Mouse (Mus musculus) kidney, embryonic 15.5 days (tissue): ENCODE results near the gene Ugt1a9. TPM values are rescaled to one million over a fixed set of nuclear protein-coding genes. Genes with fewer than 3 reads are reported as not detected.
"Not testable (repeated sequence)": the region's sequence is repeated elsewhere in the genome, so short reads cannot be mapped to it uniquely, and the experiment has no call there.

Source experiments
- ATAC-seq: fragments of 200-750 bp; cut with Nextera tagmentation; replicated peaks from 2 replicates; pipeline ENCODE4 v1.8.0; 2017; ENCODE audit warnings: moderate TSS enrichment; ENCODE audit not compliant: low FRiP score
- H3K27ac ChIP-seq: fragments of 300-500 bp; sonication (generic); 2 replicates; pipeline ENCODE4 v1.5.1; 2015; ENCODE audit warnings: mild to moderate bottlenecking, inconsistent platforms
- H3K27me3 ChIP-seq: fragments of 300-500 bp; sonication (generic); 2 replicates; pipeline ENCODE4 v1.6.1; 2015; ENCODE audit warnings: inconsistent platforms
- H3K36me3 ChIP-seq: fragments of 300-500 bp; sonication (generic); 2 replicates; pipeline ENCODE4 v1.6.1; 2015; ENCODE audit warnings: inconsistent platforms
- H3K4me1 ChIP-seq: fragments of 300-500 bp; sonication (generic); 2 replicates; pipeline ENCODE4 v1.6.1; 2015; ENCODE audit warnings: inconsistent platforms
- H3K4me2 ChIP-seq: fragments of 300-500 bp; sonication (generic); 2 replicates; pipeline ENCODE4 v1.6.1; 2015; ENCODE audit warnings: moderate library complexity, mild to moderate bottlenecking, inconsistent platforms
- H3K4me3 ChIP-seq: fragments of 300-500 bp; sonication (generic); replicated peaks from 2 replicates; pipeline ENCODE4 v1.5.1; 2015; ENCODE audit warnings: mild to moderate bottlenecking, inconsistent platforms
- H3K9ac ChIP-seq: fragments of 300-500 bp; sonication (generic); 2 replicates; pipeline ENCODE4 v1.6.1; 2015; ENCODE audit warnings: mild to moderate bottlenecking, inconsistent platforms
- H3K9me3 ChIP-seq: fragments of 300-500 bp; sonication (generic); replicated peaks from 2 replicates; pipeline ENCODE4 v1.6.1; 2016; ENCODE audit warnings: inconsistent platforms
- WGBS: fragments of 180-500 bp; shearing (Covaris S2); methylation state at CpG from one replicate; pipeline ENCODE4 v1.1.7; 2015; ENCODE audit warnings: mixed read lengths; 5-methylcytosine and 5-hydroxymethylcytosine counted together
- polyA plus RNA-seq: library from polyadenylated mRNA; unstranded; fragments of >200 nt; fragmentation: Nextera tagmentation; extraction: Ambion mirVana; gene quantifications from 2 replicates; pipeline ENCODE4 v1.2.1, GENCODE M21; 2015

Ugt1a9 gene
- polyA plus RNA-seq, 1 experiment from 2014 or later, result 4.7 TPM

DNA sequence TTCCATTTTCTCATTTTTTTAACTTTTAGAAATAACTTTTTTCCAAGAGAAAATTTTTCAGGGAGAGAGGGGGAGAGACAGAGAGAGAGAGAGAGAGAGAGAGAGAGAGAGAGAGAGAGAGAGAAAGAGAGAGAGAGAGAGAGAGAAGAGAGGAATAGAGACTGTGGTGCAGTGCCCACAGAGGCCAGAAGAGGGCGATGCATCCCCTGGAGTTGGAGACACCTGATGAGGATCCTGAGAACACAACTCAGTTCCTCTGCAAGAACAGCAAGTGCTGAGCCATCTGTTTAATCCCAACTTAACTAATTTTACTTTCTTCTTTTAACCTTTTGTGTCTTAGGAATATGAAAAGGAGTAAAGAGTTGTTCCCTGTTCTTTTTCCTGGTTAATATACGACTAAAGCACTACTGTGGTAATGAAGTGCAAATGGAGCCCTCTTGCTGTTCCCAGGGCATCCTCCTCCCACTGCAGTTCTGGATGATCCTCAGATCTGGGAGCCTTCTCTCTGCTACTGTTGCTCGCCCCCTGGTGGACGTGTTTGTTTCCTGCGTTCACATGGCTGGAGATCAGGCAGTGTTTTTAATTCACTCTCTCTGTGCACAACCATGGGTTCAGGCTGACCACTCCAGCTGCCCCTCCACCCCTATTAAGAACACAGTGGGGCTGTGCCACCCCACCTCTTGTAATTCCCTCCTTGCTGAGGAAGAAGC lies 73.5 kb downstream of the Ugt1a9 start:
- whole genome bisulfite sequencing, result 3% methylated on average over 5 of the region's 5 CpGs
- not testable (repeated sequence) for H3K9ac ChIP-seq
- 0 out of 2 replicates have a peak, but pooled peaks have one; percentile 36 for ATAC-seq

DNA sequence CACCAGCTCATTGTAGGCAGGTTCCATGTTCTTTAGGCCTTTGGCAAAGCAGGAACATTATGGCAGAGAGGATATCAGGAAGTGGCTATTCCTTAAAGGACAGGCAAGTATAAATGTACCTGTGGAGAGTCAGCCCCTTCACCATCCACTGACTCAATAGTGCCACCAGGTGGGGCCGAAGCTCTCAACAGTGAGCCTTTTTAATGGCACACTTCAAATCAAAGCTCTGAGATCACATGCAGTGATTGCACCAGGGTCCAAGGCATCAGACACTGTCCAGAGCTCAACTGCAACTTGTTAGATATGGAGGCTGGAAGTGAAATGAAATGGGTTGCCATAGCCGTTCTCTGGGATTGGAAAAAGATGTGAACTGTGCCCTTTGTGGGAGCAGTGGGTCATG lies 74.7 kb downstream of the Ugt1a9 start:
- not testable (repeated sequence) for H3K36me3 ChIP-seq, H3K4me2 ChIP-seq, H3K4me3 ChIP-seq, H3K9ac ChIP-seq, H3K9me3 ChIP-seq, H3K27ac ChIP-seq, ATAC-seq, H3K27me3 ChIP-seq, H3K4me1 ChIP-seq
- WGBS, result 83% methylated on average over 2 of the region's 2 CpGs

More for the DNA sequence above, 73.5 kb downstream of the Ugt1a9 start:
- H3K27me3 ChIP-seq, H3K36me3 ChIP-seq, H3K4me1 ChIP-seq, H3K4me3 ChIP-seq, H3K27ac ChIP-seq, H3K9me3 ChIP-seq, H3K4me2 ChIP-seq: not testable (repeated sequence)

DNA sequence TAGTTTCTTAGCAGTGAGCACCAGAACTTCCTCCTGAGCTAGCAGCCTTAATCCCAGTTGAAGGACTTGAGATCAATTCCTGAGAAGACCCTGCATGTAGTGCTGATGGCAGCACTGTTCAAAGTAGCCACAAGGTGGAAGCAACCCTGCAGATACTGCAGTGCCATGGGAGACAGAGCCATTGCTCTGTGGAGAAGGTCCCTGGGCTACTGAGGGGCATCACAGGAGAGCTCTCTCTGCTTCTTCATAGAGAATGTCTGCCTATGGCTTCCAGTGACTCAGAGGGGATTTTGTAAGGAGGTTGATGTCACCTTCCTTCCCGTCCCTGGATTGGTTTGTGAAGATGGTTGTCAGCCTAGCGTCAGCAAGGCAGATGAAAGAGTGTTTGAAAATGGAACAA lies 79.5 kb downstream of the Ugt1a9 start:
- H3K4me1 ChIP-seq, H3K9me3 ChIP-seq, H3K27me3 ChIP-seq, H3K4me3 ChIP-seq, H3K36me3 ChIP-seq, H3K27ac ChIP-seq, H3K4me2 ChIP-seq, ATAC-seq, H3K9ac ChIP-seq: not testable (repeated sequence)
- 79% methylated on average over 2 of the region's 2 CpGs for WGBS

DNA sequence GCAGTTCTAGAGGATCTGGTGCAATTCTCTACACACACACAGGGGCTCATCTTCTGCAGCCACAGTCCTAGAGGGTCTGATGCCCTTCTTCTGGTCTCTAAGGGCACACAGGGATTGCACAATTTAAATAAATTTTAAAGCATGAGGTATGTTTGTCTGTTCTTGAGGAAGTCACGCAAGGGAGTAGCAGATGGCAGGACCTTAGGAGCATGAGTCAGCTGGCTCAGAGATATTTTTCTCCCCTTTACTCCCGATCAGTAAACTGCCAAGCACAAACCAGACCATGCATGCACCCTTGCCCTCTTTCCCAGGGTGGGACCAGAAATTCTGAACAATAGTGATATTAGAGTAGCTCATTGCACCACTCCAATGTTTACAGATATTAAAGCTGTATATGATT lies 87.8 kb downstream of the Ugt1a9 start:
- no peak overlapping the region for H3K4me3 ChIP-seq
- H3K27ac ChIP-seq, result no peak overlapping the region
- no peaks in the 10 kb centered on the region for H3K27me3 ChIP-seq
- H3K4me1 ChIP-seq, result no peaks in the 10 kb centered on the region
- H3K4me2 ChIP-seq, result no peak overlapping the region
- no peak overlapping the region for H3K9ac ChIP-seq
- no peaks in the 10 kb centered on the region for H3K9me3 ChIP-seq
- no peaks in the 10 kb centered on the region for H3K36me3 ChIP-seq
- no peak for ATAC-seq
- 78% methylated on average over 2 of the region's 2 CpGs for WGBS

DNA sequence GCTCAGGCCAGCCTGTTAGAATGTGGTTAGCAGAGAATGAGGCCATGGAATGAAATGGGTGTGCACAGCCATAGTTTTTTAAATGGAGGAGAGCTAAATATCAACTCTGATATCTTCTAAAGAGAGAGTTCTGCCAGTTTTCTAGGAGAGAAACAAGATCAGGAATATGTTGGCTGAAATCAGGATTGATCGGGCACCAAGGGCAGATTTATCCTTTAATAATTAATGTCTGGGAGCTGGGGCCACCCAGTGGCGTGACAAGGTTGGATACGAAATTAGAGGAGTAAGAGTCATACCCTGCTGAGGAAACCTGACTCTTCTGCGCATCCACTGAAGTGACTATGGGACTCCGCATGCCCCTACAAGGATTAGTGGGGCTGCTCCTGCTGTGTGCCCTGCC lies 95.1 kb downstream of the Ugt1a9 start, which contains the start of gene Ugt1a5:
TSS of gene Ugt1a5 (plus strand) at position 302 of the 400 bp plus-strand sequence.
- Histone ChIP-seq H3K27ac (no peak within 1 kb of the TSS), H3K9ac (no peak within 1 kb of the TSS), H3K4me1 (no peaks in the 10 kb centered on the region), H3K27me3 (no peaks in the 10 kb centered on the region), H3K36me3 (no peaks in the 10 kb centered on the region), H3K4me2 (no peak within 1 kb of the TSS), H3K4me3 (no peak within 1 kb of the TSS), H3K9me3 (no peaks in the 10 kb centered on the region)
- ATAC-seq, result no peak
- WGBS, result 81% methylated on average over 5 of the region's 5 CpGs

DNA sequence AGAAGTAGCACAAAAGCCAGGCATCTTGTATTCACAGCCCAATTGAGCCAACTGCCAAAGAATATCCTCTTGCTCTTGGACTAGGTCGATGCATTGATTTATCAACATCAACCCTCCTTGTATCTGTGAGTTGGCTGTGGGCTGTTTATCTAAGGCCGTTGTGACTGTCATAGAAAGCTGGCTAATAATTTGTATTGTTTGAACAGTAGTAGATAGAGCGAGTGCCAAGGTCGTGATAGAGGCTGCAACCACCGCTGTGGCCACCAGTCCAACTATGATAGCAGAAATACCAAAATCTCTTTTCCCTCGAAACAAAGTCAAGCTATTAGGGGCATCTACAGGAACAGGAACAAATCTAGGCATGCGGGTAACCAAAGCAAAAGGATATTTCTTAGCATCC lies 101.6 kb downstream of the Ugt1a9 start:
- not testable (repeated sequence) for H3K4me3 ChIP-seq, H3K4me2 ChIP-seq, H3K36me3 ChIP-seq, ATAC-seq, H3K27ac ChIP-seq, H3K27me3 ChIP-seq, H3K4me1 ChIP-seq, H3K9ac ChIP-seq
- H3K9me3 ChIP-seq, result peaks cover 13% of the 10 kb centered on the region
- WGBS, result 72% methylated on average over 7 of the region's 7 CpGs

DNA sequence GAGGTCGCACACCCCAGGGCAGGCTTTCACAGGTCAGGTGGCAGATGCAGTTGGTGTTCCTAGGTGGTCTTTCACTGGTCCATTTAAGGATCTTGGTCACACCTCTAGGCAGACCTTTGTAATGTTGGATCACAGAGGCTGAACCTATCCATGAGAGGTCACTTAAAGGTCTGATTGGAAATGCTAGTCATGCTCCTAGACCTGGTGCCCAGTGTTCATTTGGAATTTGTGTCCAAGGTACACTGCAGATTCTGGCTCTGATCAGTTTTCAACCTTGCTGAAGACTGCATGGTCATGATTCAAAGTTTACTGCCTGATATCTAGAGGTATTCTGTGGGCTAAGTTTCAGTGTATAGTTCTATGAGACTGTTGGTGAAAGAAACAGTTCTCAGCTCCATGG lies 109.1 kb downstream of the Ugt1a9 start:
- no peak overlapping the region for H3K4me3 ChIP-seq
- ATAC-seq, result no peak
- WGBS, result 96% methylated on average over 1 of the region's 1 CpGs
- peaks cover 21% of the 10 kb centered on the region for H3K9me3 ChIP-seq
- H3K36me3 ChIP-seq, result peaks cover 4% of the 10 kb centered on the region; the same call in 1 of the 2 replicates
- H3K27me3 ChIP-seq, result no peaks in the 10 kb centered on the region
- no peaks in the 10 kb centered on the region for H3K4me1 ChIP-seq
- no peak overlapping the region for H3K27ac ChIP-seq
- H3K4me2 ChIP-seq, result no peak overlapping the region
- no peak overlapping the region for H3K9ac ChIP-seq

DNA sequence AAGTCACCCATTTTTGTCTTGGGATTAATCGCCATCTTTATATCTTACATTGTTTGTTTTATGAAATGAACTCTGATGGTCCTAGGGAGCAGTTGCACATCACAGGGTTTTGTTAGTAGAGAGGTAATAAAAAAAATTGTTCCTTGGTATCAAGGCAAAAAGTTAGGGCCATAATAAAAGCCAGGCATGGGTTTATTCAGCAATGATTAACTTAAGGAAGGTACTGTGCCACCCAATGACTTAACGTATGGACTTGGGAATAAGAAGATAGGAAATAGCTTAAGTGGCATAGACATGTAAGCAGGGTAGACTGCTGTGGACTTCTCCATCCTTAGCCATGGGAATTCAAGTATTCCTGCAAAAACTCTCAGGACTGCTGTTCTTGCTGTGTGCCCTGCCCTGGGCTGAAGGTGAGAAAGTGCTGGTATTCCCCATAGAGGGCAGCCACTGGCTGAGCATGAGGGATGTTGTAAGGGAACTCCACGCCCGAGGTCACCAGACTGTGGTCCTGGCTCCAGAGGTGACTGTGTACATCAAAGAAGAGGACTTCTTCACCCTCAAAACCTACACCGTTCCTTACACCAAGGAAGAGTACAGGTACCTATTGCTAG lies 115.8 kb downstream of the Ugt1a9 start:
- Histone ChIP-seq H3K4me3 (no peak overlapping the region), H3K9ac (no peak overlapping the region), H3K4me1 (no peaks in the 10 kb centered on the region), H3K27me3 (no peaks in the 10 kb centered on the region), H3K9me3 (no peaks in the 10 kb centered on the region), H3K36me3 (no peaks in the 10 kb centered on the region), H3K4me2 (no peak overlapping the region), H3K27ac (no peak overlapping the region)
- 89% methylated on average over 5 of the region's 5 CpGs for WGBS
- ATAC-seq, result no peak

DNA sequence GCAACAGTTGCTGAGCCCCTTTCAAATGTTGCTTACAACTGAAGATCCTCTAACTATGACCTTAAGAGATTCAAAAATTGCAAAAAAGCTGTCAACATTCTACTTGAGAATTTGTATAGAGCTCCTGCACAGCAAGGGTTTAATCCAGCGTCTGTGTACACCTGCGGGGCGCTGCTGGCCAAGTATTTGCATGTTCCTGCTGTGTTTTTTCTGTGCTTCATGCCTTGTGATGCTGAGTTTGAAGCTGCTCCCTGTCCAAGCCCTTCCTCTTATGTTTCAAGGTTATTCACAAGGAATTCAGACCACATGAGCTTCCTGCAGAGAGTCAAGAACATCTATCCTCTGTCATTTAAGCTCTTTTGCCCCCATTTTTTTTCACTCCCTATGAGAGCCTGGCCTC lies 121.5 kb downstream of the Ugt1a9 start:
- 76% methylated on average over 3 of the region's 3 CpGs for WGBS
- Histone ChIP-seq H3K4me3 (no peak overlapping the region), H3K27ac (no peak overlapping the region), H3K9me3 (no peaks in the 10 kb centered on the region), H3K36me3 (no peaks in the 10 kb centered on the region), H3K9ac (no peak overlapping the region), H3K4me2 (no peak overlapping the region), H3K27me3 (no peaks in the 10 kb centered on the region), H3K4me1 (no peaks in the 10 kb centered on the region)
- ATAC-seq, result no peak

DNA sequence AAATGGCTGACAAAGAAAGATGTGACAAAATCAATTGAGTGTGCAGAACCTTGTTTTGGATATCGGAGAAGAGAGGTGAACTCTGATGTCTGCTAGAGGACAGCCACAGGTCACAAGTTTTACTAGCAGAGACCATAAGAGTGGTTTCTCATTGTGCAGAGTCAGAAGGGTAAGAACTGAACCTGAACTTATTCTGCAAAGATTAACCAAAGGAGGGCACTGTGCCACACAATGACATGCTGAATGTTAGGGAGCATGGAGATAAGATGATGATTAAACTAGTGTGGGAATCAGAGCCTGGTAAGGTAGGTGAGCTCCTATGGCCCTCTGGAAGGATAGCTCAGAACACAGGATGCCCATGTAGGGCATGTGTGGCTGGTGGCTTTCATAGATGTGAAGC lies 125.1 kb downstream of the Ugt1a9 start:
- Histone ChIP-seq H3K9ac (no peak overlapping the region), H3K4me2 (no peak overlapping the region), H3K36me3 (no peaks in the 10 kb centered on the region), H3K4me1 (peaks cover 3% of the 10 kb centered on the region; the same call in 1 of the 2 replicates), H3K9me3 (no peaks in the 10 kb centered on the region), H3K4me3 (no peak overlapping the region), H3K27me3 (no peaks in the 10 kb centered on the region), H3K27ac (no peak overlapping the region)
- peak; percentile 60; the same call in 1 of the 2 replicates for ATAC-seq
- WGBS, result 54% methylated on average over 1 of the region's 1 CpGs

DNA sequence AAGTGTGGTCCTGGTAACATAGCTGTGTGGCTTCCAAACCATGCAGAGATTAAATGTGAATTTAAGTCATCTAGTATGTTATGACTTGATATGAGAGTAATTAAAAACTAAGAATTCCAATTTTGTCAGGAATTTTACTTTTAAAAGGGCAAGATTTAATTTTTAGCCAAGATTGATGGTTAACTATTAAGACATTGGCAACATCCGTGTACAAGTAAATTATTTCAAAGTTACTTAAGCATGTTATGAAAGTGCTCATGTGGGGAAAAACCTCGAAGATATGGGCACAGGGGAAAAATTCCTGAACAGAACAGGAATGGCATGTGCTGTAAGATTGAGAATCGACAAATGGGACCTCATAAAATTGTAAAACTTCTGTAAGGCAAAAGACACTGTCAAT lies 126.8 kb downstream of the Ugt1a9 start:
- ATAC-seq, result no peak
- WGBS, result 61% methylated on average over 3 of the region's 3 CpGs

DNA sequence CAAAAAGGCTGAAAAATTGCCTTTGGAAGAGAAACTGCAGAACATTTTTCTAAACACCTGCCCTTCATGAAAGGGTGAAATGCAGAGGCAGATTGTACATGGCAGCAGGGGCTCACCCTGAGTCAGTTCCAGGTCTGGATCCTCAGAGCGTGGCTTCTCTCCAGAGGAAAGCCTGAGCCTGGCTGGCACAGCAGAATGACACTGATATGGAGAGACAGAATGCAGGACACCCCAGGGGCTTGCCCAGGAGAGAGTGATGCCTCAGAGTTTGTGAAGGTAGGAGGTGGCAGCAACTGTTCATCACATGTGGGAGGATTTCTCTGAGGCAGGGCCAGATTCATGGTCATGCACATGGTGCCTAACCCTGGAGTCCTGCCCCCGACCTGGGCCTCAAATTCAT lies 129.4 kb downstream of the Ugt1a9 start:
- Histone ChIP-seq H3K9me3 (no peaks in the 10 kb centered on the region), H3K4me1 (peaks cover 5% of the 10 kb centered on the region; the same call in 1 of the 2 replicates), H3K36me3 (no peaks in the 10 kb centered on the region), H3K4me2 (no peak overlapping the region), H3K27me3 (no peaks in the 10 kb centered on the region), H3K4me3 (no peak overlapping the region), H3K9ac (no peak overlapping the region), H3K27ac (peak overlapping the region; percentile 76)
- WGBS, result 58% methylated on average over 2 of the region's 2 CpGs
- peak; percentile 40; the same call in 1 of the 2 replicates for ATAC-seq

More for the DNA sequence above, 126.8 kb downstream of the Ugt1a9 start:
- Histone ChIP-seq H3K27me3 (no peaks in the 10 kb centered on the region), H3K9me3 (no peaks in the 10 kb centered on the region), H3K27ac (no peak overlapping the region), H3K36me3 (no peaks in the 10 kb centered on the region), H3K4me3 (no peak overlapping the region), H3K4me1 (peaks cover 3% of the 10 kb centered on the region; the same call in 1 of the 2 replicates), H3K4me2 (no peak overlapping the region), H3K9ac (no peak overlapping the region)
